Mouse (Mus musculus) ES-E14 (cell line): ENCODE results near the gene Atg9b. TPM values are rescaled to one million over a fixed set of nuclear protein-coding genes. Genes with fewer than 3 reads are reported as not detected.
"Not testable (repeated sequence)": the region's sequence is repeated elsewhere in the genome, so short reads cannot be mapped to it uniquely, and the experiment has no call there.

ENCODE experiments used
- DNase-seq: peaks from one replicate; pipeline ENCODE4 v3.0.0-alpha.2; 2013; ENCODE audit warnings: low read depth, low spot score
- H3K27ac ChIP-seq: 2 replicates; pipeline ENCODE4 v1.5.1; 2012; ENCODE audit warnings: low read depth, mild to moderate bottlenecking, low read length, moderate library complexity, mixed read lengths; ENCODE audit not compliant: poor library complexity, insufficient read depth, severe bottlenecking
- H3K36me3 ChIP-seq: 2 replicates; pipeline ENCODE4 v1.6.1; 2012; ENCODE audit warnings: mild to moderate bottlenecking, low read length, moderate library complexity, mixed read lengths; ENCODE audit not compliant: control insufficient read depth, poor library complexity, insufficient read depth, severe bottlenecking
- H3K4me1 ChIP-seq, 2 experiments: fragments of 150-350 bp in 1 of 2; sonication (generic) in 1 of 2; 2 replicates each; pipeline ENCODE4 v1.6.1; 2012; ENCODE audit warnings: low read length in 2 of 2, mild to moderate bottlenecking in 1 of 2, mixed read lengths in 1 of 2; ENCODE audit not compliant: control insufficient read depth in 2 of 2, insufficient read depth in 2 of 2, poor library complexity in 1 of 2
- H3K4me3 ChIP-seq, 2 experiments: fragments of 150-350 bp in 1 of 2; sonication (generic) in 1 of 2; 2 replicates each; pipeline ENCODE4 v1.5.1; 2012; ENCODE audit warnings: low read length in 2 of 2, low read depth in 1 of 2, mild to moderate bottlenecking in 1 of 2, mixed read lengths in 1 of 2; ENCODE audit not compliant: insufficient read depth in 1 of 2, poor library complexity in 1 of 2, severe bottlenecking in 1 of 2
- H3K9ac ChIP-seq: 2 replicates; pipeline ENCODE4 v1.6.1; 2012; ENCODE audit warnings: low read depth, mild to moderate bottlenecking, low read length, mixed read lengths; ENCODE audit not compliant: poor library complexity, insufficient read depth, severe bottlenecking
- H3K9me3 ChIP-seq: fragments of 150-350 bp; sonication (generic); 2 replicates; pipeline ENCODE4 v1.6.1; 2012; ENCODE audit warnings: low read depth, mild to moderate bottlenecking, low read length; ENCODE audit not compliant: control insufficient read depth, insufficient read depth
- CHD2 ChIP-seq: IDR thresholded peaks from 2 replicates; pipeline ENCODE4 v1.6.1; 2014; ENCODE audit warnings: mild to moderate bottlenecking, low read depth, low read length, inconsistent platforms
- HCFC1 ChIP-seq: IDR thresholded peaks from 2 replicates; pipeline ENCODE4 v1.6.1; 2012; ENCODE audit warnings: low read length, inconsistent platforms, borderline replicate concordance; ENCODE audit not compliant: insufficient read depth
- MAFK ChIP-seq: IDR thresholded peaks from 2 replicates; pipeline ENCODE4 v1.6.1; 2014; ENCODE audit warnings: mild to moderate bottlenecking, low read depth, low read length, inconsistent platforms; ENCODE audit not compliant: insufficient read depth
- ZC3H11A ChIP-seq: IDR thresholded peaks from 2 replicates; pipeline ENCODE4 v1.6.1; 2012; ENCODE audit warnings: low read depth, mild to moderate bottlenecking, inconsistent platforms, low read length, borderline replicate concordance
- ZNF384 ChIP-seq: IDR thresholded peaks from 2 replicates; pipeline ENCODE4 v1.6.1; 2012; ENCODE audit warnings: low read depth, low read length, inconsistent platforms
- in situ Hi-C, 2 experiments: fragments of 600-800 bp; cut with MboI; formaldehyde crosslinking; loops; one replicate each; pipeline ENCODE4 v1.15.1; 2025; ENCODE audit warnings: low sequenced_read_pairs in 2 of 2, inconsistent platforms in 1 of 2; ENCODE audit not compliant: unreplicated experiment in 2 of 2
- total RNA-seq: library from RNA; depleted of rRNA; stranded (reverse); fragments of 300-350 nt; gene quantifications from 2 replicates; pipeline ENCODE4 v1.2.3, GENCODE M21; 2012

Atg9b gene
- total RNA-seq, 1 experiment, result 3.7 TPM

DNA sequence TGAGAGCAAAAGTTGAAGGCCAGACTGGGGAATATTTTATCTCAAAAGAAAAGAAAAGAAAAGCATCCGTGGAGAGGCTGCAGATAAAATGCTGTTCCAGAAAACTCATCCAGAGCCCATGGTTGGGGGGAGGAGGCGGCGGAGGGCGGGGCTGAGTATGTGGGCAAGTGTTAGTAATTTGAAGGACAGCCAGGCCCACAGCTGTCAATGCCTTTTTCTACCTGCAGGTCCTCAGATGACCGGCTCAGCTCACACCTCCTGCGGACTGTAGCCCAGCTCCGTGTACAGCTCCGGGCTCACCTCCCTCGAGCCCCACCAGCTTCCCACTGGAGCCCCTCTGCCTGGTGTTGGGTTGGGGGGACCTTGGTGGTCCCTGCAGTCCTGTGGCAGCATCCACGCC, 7.7 kb upstream of the Atg9b start:
- H3K27ac ChIP-seq, result no peak overlapping the region
- in situ Hi-C loops, result no loop called here
- no peak for DNase-seq
- H3K4me1 ChIP-seq, result peaks cover 0 to 4% of the 10 kb centered on the region in 2 experiments; a peak in 1 of 4 replicates
- H3K9me3 ChIP-seq, result no peaks in the 10 kb centered on the region
- H3K36me3 ChIP-seq, result peaks cover 2% of the 10 kb centered on the region; the same call in 1 of the 2 replicates
- no peak for TF ChIP-seq HCFC1
- TF ChIP-seq ZC3H11A, result no peak
- TF ChIP-seq CHD2, result no peak
- TF ChIP-seq ZNF384, result no peak
- no peak for TF ChIP-seq MAFK
- no peak overlapping the region for H3K4me3 ChIP-seq
- no peak overlapping the region for H3K9ac ChIP-seq

DNA sequence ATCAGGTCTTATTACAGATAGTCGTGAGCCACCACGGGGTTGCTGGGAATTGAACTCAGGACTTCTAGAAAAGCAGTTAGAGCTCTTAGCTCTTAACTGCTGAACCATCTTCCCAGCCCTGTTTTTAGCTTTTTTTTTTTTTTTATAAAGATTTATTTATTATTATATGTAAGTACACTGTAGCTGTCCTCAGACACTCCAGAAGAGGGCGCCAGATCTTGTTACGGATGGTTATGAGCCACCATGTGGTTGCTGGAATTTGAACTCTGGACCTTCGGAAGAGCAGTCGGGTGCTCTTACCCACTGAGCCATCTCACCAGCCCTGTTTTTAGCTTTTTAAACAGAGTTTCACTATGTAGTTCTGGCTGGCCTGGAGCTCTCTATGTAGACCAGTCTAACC, 4.3 kb upstream of the Atg9b start:
- H3K36me3 ChIP-seq, in situ Hi-C loops, DNase-seq, H3K9me3 ChIP-seq, H3K9ac ChIP-seq, H3K4me3 ChIP-seq, H3K27ac ChIP-seq: not testable (repeated sequence)
- H3K4me1 ChIP-seq, result peaks cover 3 to 11% of the 10 kb centered on the region in 2 experiments; a peak in 3 of 4 replicates

- Histone ChIP-seq H3K36me3 (no peaks in the 10 kb centered on the region), H3K4me1 (peaks cover 3 to 11% of the 10 kb centered on the region in 2 experiments; a peak in 3 of 4 replicates), H3K4me3 (peak overlapping the region; percentile 69 to 92), H3K9ac (peak overlapping the region; percentile 83), H3K9me3 (no peaks in the 10 kb centered on the region), H3K27ac (peak overlapping the region; percentile 56)
- in situ Hi-C loops, result no loop called here
- TF ChIP-seq ZNF384 (no peak), HCFC1 (peak; percentile 97), CHD2 (peak; percentile 91), MAFK (no peak), ZC3H11A (no peak)
- peak; percentile 98 for DNase-seq
Observed at GRCm38 (mm10) chr5:24394165-24394894, 2.4 kb upstream of the Atg9b start.

DNA sequence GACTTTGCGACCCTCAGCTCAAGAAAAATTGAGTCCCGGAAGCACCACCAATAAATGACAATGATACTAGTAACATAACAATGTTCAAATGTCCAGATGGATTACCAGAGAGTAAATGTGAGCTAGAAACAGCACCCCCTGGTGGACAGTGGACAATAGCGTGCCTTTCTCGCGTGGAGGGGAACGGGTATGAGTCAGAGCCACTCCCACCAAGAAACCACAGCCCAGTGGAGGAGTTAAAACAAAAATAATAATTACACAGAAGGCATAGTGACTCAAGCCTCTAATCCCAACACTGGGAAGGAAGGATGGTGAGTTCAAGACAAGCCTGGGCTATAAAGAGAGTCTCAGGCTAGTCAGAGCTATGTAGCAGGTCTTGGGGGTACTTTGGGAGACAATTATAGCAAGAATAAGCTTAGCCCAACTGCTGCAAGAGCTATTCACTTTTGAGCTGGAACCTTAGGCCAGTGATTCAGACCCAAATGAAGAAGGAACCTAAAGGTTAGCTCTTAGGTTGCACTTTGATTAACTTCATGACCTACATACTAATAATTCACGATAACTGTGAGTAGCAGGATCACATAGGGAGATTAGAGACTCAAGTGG, 1.6 kb upstream of the Atg9b start, which contains the start of gene Abcb8:
Gene Abcb8, plus strand, starts transcription at position 272 of the 606 bp plus-strand sequence.
- in situ Hi-C loops, result no loop called here
- Histone ChIP-seq H3K9ac (peak within 1 kb of the TSS; percentile 83), H3K9me3 (no peaks in the 10 kb centered on the region), H3K4me3 (peak within 1 kb of the TSS; percentile 69 to 92), H3K27ac (peak within 1 kb of the TSS; percentile 56), H3K4me1 (peaks cover 3 to 12% of the 10 kb centered on the region in 2 experiments; a peak in 2 of 4 replicates), H3K36me3 (no peaks in the 10 kb centered on the region)
- no peak for TF ChIP-seq ZC3H11A
- peak; percentile 80 for TF ChIP-seq CHD2
- peak; percentile 81 for DNase-seq
